Mouse (Mus musculus): ENCODE results near the gene Irf3.

Gene Irf3

GRCm38 (mm10) chr7:44974383-44975116 is 22.9 kb upstream of the Irf3 start, which contains the start of gene Cpt1c:
TSS of gene Cpt1c (minus strand) at chr7:44974851.
- DNase-seq: peak; percentile 92 to 94

- DNase-seq: no peak
Observed at GRCm38 (mm10) chr7:44975117-44975419, 22.4 kb upstream of the Irf3 start.

GRCm38 (mm10) chr7:44978300-44978699 is 19.1 kb upstream of the Irf3 start:
- DNase-seq: no peak

GRCm38 (mm10) chr7:44981539-44981938 is 15.9 kb upstream of the Irf3 start:
- no peak for DNase-seq

- peak; percentile 91 to 96 for DNase-seq
Observed at GRCm38 (mm10) chr7:44983085-44983484, 14.4 kb upstream of the Irf3 start.

GRCm38 (mm10) chr7:44983944-44984832 is 13.3 kb upstream of the Irf3 start:
- no peak for DNase-seq

GRCm38 (mm10) chr7:44984833-44985164 is 12.6 kb upstream of the Irf3 start:
- DNase-seq: no peak

GRCm38 (mm10) chr7:44985595-44986191 is 11.8 kb upstream of the Irf3 start:
- DNase-seq: peak; percentile 72 to 80

GRCm38 (mm10) chr7:44986192-44986878 is 11.1 kb upstream of the Irf3 start, which contains the start of gene Prmt1:
TSS of gene Prmt1 (minus strand) at chr7:44986568.
- peak; percentile 95 to 98 for DNase-seq

GRCm38 (mm10) chr7:44986879-44987718 is 10.3 kb upstream of the Irf3 start:
- no peak for DNase-seq

- no peak for DNase-seq
Observed at GRCm38 (mm10) chr7:44996672-44997071, 776 bp upstream of the Irf3 start.

GRCm38 (mm10) chr7:44997940-44998428 is 536 bp downstream of the Irf3 start:
- no peak for DNase-seq

- peak; percentile 59 to 72 for DNase-seq
Observed at GRCm38 (mm10) chr7:44998501-44998955, 1.1 kb downstream of the Irf3 start, which contains the start of gene Bcl2l12. TSS of gene Bcl2l12 (minus strand) at chr7:44998712.

- no peak for DNase-seq
Observed at GRCm38 (mm10) chr7:44999753-45000152, 2.3 kb downstream of the Irf3 start.

GRCm38 (mm10) chr7:45000539-45001114 is 3.2 kb downstream of the Irf3 start:
- DNase-seq: no peak

- no peak for DNase-seq
Observed at GRCm38 (mm10) chr7:45002440-45002839, 5.0 kb downstream of the Irf3 start.

GRCm38 (mm10) chr7:45004546-45004945 is 7.1 kb downstream of the Irf3 start:
- DNase-seq: no peak

- no peak for DNase-seq
Observed at GRCm38 (mm10) chr7:45005321-45005992, 8.0 kb downstream of the Irf3 start.

- no peak for DNase-seq
Observed at GRCm38 (mm10) chr7:45006503-45006902, 9.1 kb downstream of the Irf3 start.

GRCm38 (mm10) chr7:45007141-45007540 is 9.7 kb downstream of the Irf3 start:
- no peak for DNase-seq

GRCm38 (mm10) chr7:45007846-45008245 is 10.4 kb downstream of the Irf3 start:
- DNase-seq: no peak
